Mouse (Mus musculus) mature B cell (primary cell): ENCODE results near the gene Zdhhc20.

Source experiments
- in situ Hi-C: fragments of 300-500 bp; cut with MboI; formaldehyde crosslinking; loops from 2 replicates; pipeline ENCODE4 v1.14.3; 2019

Zdhhc20 gene

GRCm38 (mm10) chr14:57825788-57826751 is 64.0 kb downstream of the Zdhhc20 start, which contains the start of the genes Ska3 and Mrpl57:
Ska3 (minus strand) TSS chr14:57826185.
Mrpl57 (plus strand) TSS chr14:57826234.
- in situ Hi-C loops = no loop called here

- in situ Hi-C loops = no loop called here
These were observed 69.2 kb downstream of the Zdhhc20 start for GRCm38 (mm10) chr14:57820839-57821238.

- in situ Hi-C loops = no loop called here
These were observed 78.2 kb downstream of the Zdhhc20 start for GRCm38 (mm10) chr14:57811844-57812243.

GRCm38 (mm10) chr14:57810886-57811285 is 79.2 kb downstream of the Zdhhc20 start:
- in situ Hi-C loops = no loop called here

- in situ Hi-C loops = no loop called here
These were observed 81.5 kb downstream of the Zdhhc20 start for GRCm38 (mm10) chr14:57808558-57808957.

GRCm38 (mm10) chr14:57803731-57804130 is 86.3 kb downstream of the Zdhhc20 start:
- in situ Hi-C loops = no loop called here

GRCm38 (mm10) chr14:57797991-57798931 is 91.8 kb downstream of the Zdhhc20 start, which contains the start of gene Sap18:
Sap18 (plus strand) TSS chr14:57798180.
- in situ Hi-C loops = no loop called here

- in situ Hi-C loops = no loop called here
These were observed 92.5 kb downstream of the Zdhhc20 start for GRCm38 (mm10) chr14:57797551-57797950.

- in situ Hi-C loops = no loop called here
These were observed 98.9 kb downstream of the Zdhhc20 start for GRCm38 (mm10) chr14:57791171-57791570.

GRCm38 (mm10) chr14:57789759-57790158 is 100.3 kb downstream of the Zdhhc20 start:
- in situ Hi-C loops = no loop called here

GRCm38 (mm10) chr14:57789311-57789710 is 100.8 kb downstream of the Zdhhc20 start:
- in situ Hi-C loops = no loop called here

- in situ Hi-C loops = no loop called here
These were observed 102.7 kb downstream of the Zdhhc20 start for GRCm38 (mm10) chr14:57787406-57787805.
